18 mouse cellular contexts compared by ENCODE assay signal in the genomic region with DNA sequence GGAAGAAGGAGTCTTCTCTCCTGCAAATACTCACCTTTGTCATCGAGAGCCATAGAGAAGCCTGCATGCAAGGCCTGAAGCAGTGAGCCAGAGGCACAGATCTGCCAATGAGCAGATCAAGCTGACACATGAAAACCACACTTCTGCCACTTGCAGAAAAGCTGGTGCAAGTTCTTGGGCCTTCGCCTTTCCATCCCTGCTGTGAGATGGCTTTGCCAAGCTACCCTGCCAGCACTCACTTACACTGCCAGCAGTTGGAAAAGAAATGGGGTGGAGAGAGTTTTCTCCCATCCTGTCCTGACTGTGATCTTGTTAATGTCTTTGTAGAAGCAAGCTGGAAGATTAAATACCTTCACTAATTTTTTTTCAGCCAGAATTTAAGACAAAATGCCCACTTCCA.
DNase-seq lines count a peak whose midpoint lies in the region; ATAC-seq and TF ChIP-seq lines count a peak whose summit lies in the region.
"Had no signal": no experiment of that assay in that cellular context is flagged by ENCODE, and none has a peak within 500 bp of the region (broad histone marks: within the 10 kb centered on the region; RNA-seq: fewer than 3 reads in every experiment).

No protein-coding gene starts in this region.

- no peak overlapping the region for H3K9ac ChIP-seq in hindbrain, postnatal 0 days (replicated peaks; ENCODE audit: low read length)
- H3K9ac ChIP-seq in hindbrain, embryonic 14.5 days = no peak overlapping the region
- H3K9ac ChIP-seq: liver, embryonic 12.5 days; neural tube, embryonic 13.5 days had no signal

- ATAC-seq in cerebellum, adult (ENCODE audit: insufficient number of reproducible peaks, low FRiP score, low TSS enrichment) = 0 out of 2 replicates have a peak, but pooled peaks have one; percentile 15
- peak; percentile 62; the same call in 1 of the 2 replicates for ATAC-seq in hindbrain, postnatal 0 days
- ATAC-seq in hindbrain, embryonic 14.5 days (ENCODE audit: low FRiP score) = no peak
- ATAC-seq: liver, embryonic 12.5 days; midbrain, embryonic 16.5 days had no signal

- DNase-seq in cerebellum, adult 18-20 months = no peak
- DNase-seq in hindbrain, postnatal 0 days (ENCODE audit: low spot score) = peak; percentile 70
- DNase-seq in hindbrain, embryonic 14.5 days (ENCODE audit: low spot score) = no peak
- peak; percentile 10 for DNase-seq in right cerebral cortex, postnatal 14 days
- no peak for DNase-seq in right cerebral cortex, adult 2 months (ENCODE audit: low spot score in 2 of 2)
- DNase-seq in telencephalon, adult 2 months (ENCODE audit: low read depth, low spot score) = peak; percentile 18
- DNase-seq in spleen, postnatal 10 days (ENCODE audit: low spot score in 2 of 2) = no peak
- DNase-seq: adrenal gland, postnatal 25 days; gastrocnemius, postnatal 36 days; thymus, adult 18-20 months had no signal

- 37% methylated on average over 2 of the region's 2 CpGs for WGBS in hindbrain, postnatal 0 days
- WGBS in hindbrain, embryonic 14.5 days = 69% methylated on average over 2 of the region's 2 CpGs

- no peak overlapping the region for H3K4me3 ChIP-seq in hindbrain, postnatal 0 days (ENCODE audit: low read length)
- H3K4me3 ChIP-seq in hindbrain, embryonic 14.5 days (replicated peaks; ENCODE audit: low read length) = no peak overlapping the region
- H3K4me3 ChIP-seq: embryonic facial prominence, embryonic 10.5 days; erythroblast, embryonic 14.5 days; heart, embryonic 10.5 days; limb, embryonic 10.5 days; liver, embryonic 12.5 days; neural tube, embryonic 13.5 days had no signal

- no peak overlapping the region for H3K27ac ChIP-seq in hindbrain, postnatal 0 days
- H3K27ac ChIP-seq in hindbrain, embryonic 14.5 days = no peak overlapping the region
- H3K27ac ChIP-seq: embryonic facial prominence, embryonic 10.5 days; heart, embryonic 10.5 days; limb, embryonic 10.5 days; liver, embryonic 12.5 days; neural tube, embryonic 13.5 days had no signal

- no peaks in the 10 kb centered on the region for H3K9me3 ChIP-seq in hindbrain, postnatal 0 days (ENCODE audit: low read length)
- H3K9me3 ChIP-seq in hindbrain, embryonic 14.5 days (ENCODE audit: control insufficient read depth, low read length) = no peaks in the 10 kb centered on the region
- H3K9me3 ChIP-seq: embryonic facial prominence, embryonic 10.5 days; heart, embryonic 10.5 days; limb, embryonic 10.5 days; liver, embryonic 12.5 days; neural tube, embryonic 13.5 days had no signal

- H3K36me3 ChIP-seq in hindbrain, postnatal 0 days (ENCODE audit: insufficient read depth, low read length) = no peaks in the 10 kb centered on the region
- no peaks in the 10 kb centered on the region for H3K36me3 ChIP-seq in hindbrain, embryonic 14.5 days (replicated peaks; ENCODE audit: control insufficient read depth, insufficient read depth)
- H3K36me3 ChIP-seq: embryonic facial prominence, embryonic 10.5 days; heart, embryonic 10.5 days; limb, embryonic 10.5 days; liver, embryonic 12.5 days; neural tube, embryonic 13.5 days had no signal

- no peaks in the 10 kb centered on the region for H3K4me1 ChIP-seq in hindbrain, postnatal 0 days (ENCODE audit: insufficient read depth, low read length)
- H3K4me1 ChIP-seq in hindbrain, embryonic 14.5 days (replicated peaks; ENCODE audit: control insufficient read depth, insufficient read depth, low read length) = no peaks in the 10 kb centered on the region
- H3K4me1 ChIP-seq: embryonic facial prominence, embryonic 10.5 days; heart, embryonic 10.5 days; limb, embryonic 10.5 days; liver, embryonic 12.5 days; neural tube, embryonic 13.5 days had no signal

- no peaks in the 10 kb centered on the region for H3K27me3 ChIP-seq in hindbrain, postnatal 0 days (ENCODE audit: insufficient read depth, low read length)
- H3K27me3 ChIP-seq in hindbrain, embryonic 14.5 days (ENCODE audit: control insufficient read depth, insufficient read depth, low read length) = no peaks in the 10 kb centered on the region
- H3K27me3 ChIP-seq: liver, embryonic 12.5 days; neural tube, embryonic 13.5 days had no signal

- no peak overlapping the region for H3K4me2 ChIP-seq in hindbrain, postnatal 0 days (ENCODE audit: low read depth, low read length)
- no peak overlapping the region for H3K4me2 ChIP-seq in hindbrain, embryonic 14.5 days (replicated peaks)
- H3K4me2 ChIP-seq: liver, embryonic 12.5 days; neural tube, embryonic 13.5 days had no signal

- no peak for TF ChIP-seq CTCF in hindbrain, postnatal 0 days (IDR thresholded peaks at IDR 0.05; ENCODE audit: low read depth)

Comparison
In these comparisons a context has a peak if more than half of its experiments do, and no peak if none do; other contexts are left out.
1. DNase-seq: peak in hindbrain, postnatal 0 days (single experiment), right cerebral cortex, postnatal 14 days (single experiment) and telencephalon, adult 2 months (single experiment); none in cerebellum, adult 18-20 months (0 of 2), hindbrain, embryonic 14.5 days (single experiment), right cerebral cortex, adult 2 months (0 of 2) and spleen, postnatal 10 days (0 of 2).